Mouse (Mus musculus) limb, embryonic 15.5 days (tissue): ENCODE data around the gene 2010111I01Rik. TPM values are rescaled to one million over a fixed set of nuclear protein-coding genes. Genes with fewer than 3 reads are reported as not detected.

Experiments
- ATAC-seq: fragments of 200-750 bp; cut with Nextera tagmentation; 2 replicates; pipeline ENCODE4 v1.8.0; 2017; ENCODE audit warnings: low read depth, moderate TSS enrichment; ENCODE audit not compliant: insufficient number of reproducible peaks, low FRiP score, low TSS enrichment
- H3K27ac ChIP-seq: fragments of 300-500 bp; sonication (generic); 2 replicates; pipeline ENCODE4 v1.5.1; 2015; ENCODE audit warnings: moderate library complexity, mild to moderate bottlenecking, inconsistent platforms
- H3K27me3 ChIP-seq: fragments of 300-500 bp; sonication (generic); 2 replicates; pipeline ENCODE4 v1.6.1; 2015; ENCODE audit warnings: inconsistent platforms
- H3K36me3 ChIP-seq: fragments of 300-500 bp; sonication (generic); 2 replicates; pipeline ENCODE4 v1.6.1; 2015; ENCODE audit warnings: inconsistent platforms
- H3K4me1 ChIP-seq: fragments of 300-500 bp; sonication (generic); 2 replicates; pipeline ENCODE4 v1.6.1; 2015; ENCODE audit warnings: inconsistent platforms
- H3K4me2 ChIP-seq: fragments of 300-500 bp; sonication (generic); 2 replicates; pipeline ENCODE4 v1.6.1; 2015; ENCODE audit warnings: mild to moderate bottlenecking, inconsistent platforms
- H3K4me3 ChIP-seq: fragments of 300-500 bp; sonication (generic); 2 replicates; pipeline ENCODE4 v1.5.1; 2015; ENCODE audit warnings: mild to moderate bottlenecking, inconsistent platforms
- H3K9ac ChIP-seq: fragments of 300-500 bp; sonication (generic); 2 replicates; pipeline ENCODE4 v1.6.1; 2015; ENCODE audit warnings: inconsistent platforms
- H3K9me3 ChIP-seq: fragments of 300-500 bp; sonication (generic); 2 replicates; pipeline ENCODE4 v1.6.1; 2016; ENCODE audit warnings: inconsistent platforms
- WGBS: fragments of 180-500 bp; shearing (Covaris S2); methylation state at CpG from one replicate; pipeline ENCODE4 v1.1.7; 2015; 5-methylcytosine and 5-hydroxymethylcytosine counted together
- polyA plus RNA-seq: library from polyadenylated mRNA; unstranded; fragments of >200 nt; fragmentation: Nextera tagmentation; extraction: Ambion mirVana; gene quantifications from 2 replicates; pipeline ENCODE4 v1.2.1, GENCODE M21; 2015

Gene 2010111I01Rik
- polyA plus RNA-seq, 1 experiment from 2014 or later, result 240 TPM

DNA sequence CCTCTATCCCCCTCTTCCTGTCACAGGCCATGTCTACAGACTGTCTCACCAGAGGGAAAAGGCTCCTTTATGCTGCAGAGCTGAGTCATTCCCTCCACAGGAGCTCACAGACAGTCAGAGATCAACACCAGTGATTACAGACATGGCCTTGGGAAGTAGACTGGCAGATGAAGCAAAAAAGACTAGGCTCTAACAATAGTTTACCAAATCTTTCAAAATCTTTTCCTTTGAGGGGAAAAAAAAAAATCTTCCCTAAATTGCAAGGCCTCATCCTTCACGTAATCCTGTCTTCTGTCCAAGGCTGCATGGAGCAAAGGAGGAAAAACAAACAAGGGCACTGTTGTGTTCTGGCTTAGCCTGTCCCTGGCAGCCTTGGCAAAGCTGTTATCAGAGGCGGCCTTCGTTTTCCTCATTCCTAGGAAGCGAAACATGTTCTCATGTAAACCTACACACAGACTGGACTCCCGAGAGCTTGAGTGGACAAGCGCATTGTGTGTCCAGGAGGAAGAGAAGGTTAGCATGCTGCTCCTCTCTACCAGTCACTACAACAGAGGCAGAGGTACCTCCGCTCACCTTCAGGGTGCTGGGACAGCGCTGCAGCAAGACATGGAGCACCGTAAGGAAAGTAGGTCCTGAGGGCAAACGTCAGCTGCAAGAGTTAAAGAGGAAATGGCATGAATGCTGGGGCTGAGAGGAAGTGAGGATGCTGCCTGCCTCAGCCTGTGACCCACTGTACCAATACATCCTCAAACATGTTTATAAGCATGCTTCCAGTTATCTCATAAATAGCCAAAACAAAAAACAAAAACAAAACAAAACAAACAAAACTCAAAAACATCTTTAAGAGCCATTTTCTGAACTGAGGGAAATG lies 360.5 kb downstream of the 2010111I01Rik start:
- Histone ChIP-seq H3K4me1 (peaks cover 44% of the 10 kb centered on the region), H3K9ac (no peak overlapping the region), H3K36me3 (no peaks in the 10 kb centered on the region), H3K4me3 (no peak overlapping the region), H3K27ac (peak overlapping the region; percentile 54), H3K9me3 (no peaks in the 10 kb centered on the region), H3K27me3 (no peaks in the 10 kb centered on the region), H3K4me2 (no peak overlapping the region)
- 75% methylated on average over 10 of the region's 10 CpGs for WGBS
- no peak for ATAC-seq

DNA sequence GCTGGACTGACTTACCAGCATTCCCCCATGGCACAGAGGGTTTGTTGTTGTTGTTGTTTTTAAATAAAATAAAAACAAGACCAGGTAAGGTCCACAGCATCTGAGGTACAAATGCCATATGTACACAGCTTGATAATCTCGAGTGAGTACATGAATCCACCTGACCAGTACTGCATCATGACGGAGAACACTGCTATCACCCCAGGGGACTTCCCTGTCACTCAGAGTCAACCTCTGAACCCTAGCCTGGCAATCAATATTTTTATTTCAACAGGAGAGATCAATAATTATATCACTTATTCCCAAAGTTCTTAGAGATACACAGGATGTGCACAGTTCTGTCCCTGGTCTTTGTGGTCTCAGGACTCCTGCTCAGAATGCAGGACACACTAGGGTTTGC lies 361.3 kb downstream of the 2010111I01Rik start:
- Histone ChIP-seq H3K36me3 (no peaks in the 10 kb centered on the region), H3K9me3 (no peaks in the 10 kb centered on the region), H3K27me3 (no peaks in the 10 kb centered on the region), H3K4me3 (no peak overlapping the region), H3K4me2 (no peak overlapping the region), H3K9ac (no peak overlapping the region), H3K27ac (no peak overlapping the region), H3K4me1 (peaks cover 51% of the 10 kb centered on the region)
- no peak for ATAC-seq
- WGBS, result 78% methylated on average over 2 of the region's 2 CpGs

DNA sequence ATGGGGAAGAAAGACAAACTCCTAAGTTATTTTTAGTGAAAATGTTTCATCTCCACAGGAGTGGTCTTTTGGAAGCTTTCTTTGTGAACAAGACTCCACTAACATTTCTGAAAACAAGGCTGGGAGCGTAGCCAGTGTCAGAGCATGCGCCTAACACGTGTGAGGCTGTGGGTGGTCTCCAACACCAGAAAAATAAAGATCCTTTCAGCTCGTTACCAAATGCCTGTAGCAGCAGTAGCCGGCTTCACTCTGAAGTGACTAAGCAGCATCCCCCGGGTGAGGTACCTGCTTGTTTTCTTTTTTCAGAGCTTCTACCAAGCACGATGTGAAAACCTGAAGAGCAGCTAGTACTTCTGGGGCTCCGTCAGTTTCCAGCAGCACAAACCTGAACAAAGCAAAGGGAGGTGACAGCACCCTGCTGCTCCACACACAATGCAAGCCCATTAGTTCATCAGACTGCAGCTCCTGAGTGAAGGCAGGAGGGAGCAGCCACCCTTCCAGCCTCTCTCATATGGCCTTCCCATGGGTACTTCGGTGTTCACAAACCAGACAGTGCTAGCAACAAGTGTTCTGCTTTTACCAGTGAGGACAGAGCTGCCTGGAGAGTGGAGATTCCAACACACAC lies 365.7 kb downstream of the 2010111I01Rik start:
- 18% methylated on average over 9 of the region's 9 CpGs for WGBS
- H3K9ac ChIP-seq, result no peak overlapping the region
- H3K27me3 ChIP-seq, result no peaks in the 10 kb centered on the region
- H3K4me1 ChIP-seq, result peaks cover 26% of the 10 kb centered on the region
- peak overlapping the region; percentile 67 for H3K27ac ChIP-seq
- H3K4me2 ChIP-seq, result no peak overlapping the region
- no peaks in the 10 kb centered on the region for H3K36me3 ChIP-seq
- no peaks in the 10 kb centered on the region for H3K9me3 ChIP-seq
- no peak for ATAC-seq
- no peak overlapping the region for H3K4me3 ChIP-seq

DNA sequence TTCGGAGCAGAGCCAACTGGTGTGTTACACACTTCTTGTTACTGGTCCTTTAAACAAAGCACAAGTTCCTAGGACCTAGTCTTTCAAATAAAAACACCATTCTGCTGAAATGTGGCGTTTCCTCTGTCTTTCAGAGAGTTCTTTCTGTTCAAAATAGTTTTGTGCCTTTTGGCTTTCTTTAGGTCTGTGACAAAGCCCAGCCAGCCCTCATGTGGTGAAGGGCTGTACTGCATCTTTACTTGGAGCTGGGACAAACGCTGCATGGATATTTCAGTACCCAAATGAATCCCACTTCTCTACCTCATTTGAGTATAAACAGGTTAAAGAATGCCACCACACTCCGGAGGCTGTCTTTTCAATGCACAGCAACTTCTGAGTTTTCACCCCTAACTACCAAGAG lies 366.7 kb downstream of the 2010111I01Rik start:
- H3K4me2 ChIP-seq, result no peak overlapping the region
- H3K27me3 ChIP-seq, result no peaks in the 10 kb centered on the region
- peak overlapping the region; percentile 70 for H3K27ac ChIP-seq
- no peaks in the 10 kb centered on the region for H3K9me3 ChIP-seq
- ATAC-seq, result no peak
- no peaks in the 10 kb centered on the region for H3K36me3 ChIP-seq
- peaks cover 27% of the 10 kb centered on the region for H3K4me1 ChIP-seq
- no peak overlapping the region for H3K4me3 ChIP-seq
- WGBS, result 34% methylated on average over 4 of the region's 4 CpGs
- no peak overlapping the region for H3K9ac ChIP-seq

DNA sequence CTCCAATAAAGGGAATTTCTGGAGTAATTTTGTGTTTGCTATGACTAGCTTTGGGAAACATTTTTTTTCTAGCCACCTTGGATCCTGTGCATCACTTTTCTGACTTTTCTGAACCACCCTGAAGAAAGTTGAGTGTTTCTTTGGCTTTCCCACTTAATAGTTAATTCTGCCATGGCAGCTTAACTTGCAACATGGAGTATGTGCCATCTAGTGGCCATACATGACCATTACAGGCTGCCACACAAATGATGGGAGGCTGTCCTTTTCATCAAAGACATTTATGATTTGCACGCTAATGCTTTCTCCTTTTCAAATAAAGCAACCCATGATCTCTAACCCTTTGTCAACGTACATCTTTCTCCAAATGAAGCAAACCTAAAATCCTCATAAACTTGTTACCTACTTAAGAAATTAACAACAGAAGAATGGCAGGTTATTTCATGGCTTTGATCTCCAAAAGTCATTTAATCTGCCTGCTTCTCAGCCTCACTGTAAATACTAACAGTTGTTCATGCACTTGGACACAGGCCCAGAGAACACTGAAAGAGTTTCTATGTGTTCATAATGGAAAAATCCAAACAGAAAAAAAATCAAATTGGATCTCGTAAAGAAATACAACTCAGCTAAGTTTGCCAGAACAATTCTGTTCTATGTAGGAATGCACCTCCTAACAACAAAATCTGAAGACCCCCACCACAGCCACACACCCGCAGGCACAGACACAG lies 368.0 kb downstream of the 2010111I01Rik start:
- H3K4me2 ChIP-seq, result no peak overlapping the region
- ATAC-seq, result no peak
- no peak overlapping the region for H3K9ac ChIP-seq
- H3K4me3 ChIP-seq, result no peak overlapping the region
- H3K36me3 ChIP-seq, result no peaks in the 10 kb centered on the region
- H3K27ac ChIP-seq, result peak overlapping the region; percentile 44
- H3K27me3 ChIP-seq, result no peaks in the 10 kb centered on the region
- 18% methylated on average over 4 of the region's 4 CpGs for WGBS
- peaks cover 28% of the 10 kb centered on the region for H3K4me1 ChIP-seq
- H3K9me3 ChIP-seq, result no peaks in the 10 kb centered on the region

DNA sequence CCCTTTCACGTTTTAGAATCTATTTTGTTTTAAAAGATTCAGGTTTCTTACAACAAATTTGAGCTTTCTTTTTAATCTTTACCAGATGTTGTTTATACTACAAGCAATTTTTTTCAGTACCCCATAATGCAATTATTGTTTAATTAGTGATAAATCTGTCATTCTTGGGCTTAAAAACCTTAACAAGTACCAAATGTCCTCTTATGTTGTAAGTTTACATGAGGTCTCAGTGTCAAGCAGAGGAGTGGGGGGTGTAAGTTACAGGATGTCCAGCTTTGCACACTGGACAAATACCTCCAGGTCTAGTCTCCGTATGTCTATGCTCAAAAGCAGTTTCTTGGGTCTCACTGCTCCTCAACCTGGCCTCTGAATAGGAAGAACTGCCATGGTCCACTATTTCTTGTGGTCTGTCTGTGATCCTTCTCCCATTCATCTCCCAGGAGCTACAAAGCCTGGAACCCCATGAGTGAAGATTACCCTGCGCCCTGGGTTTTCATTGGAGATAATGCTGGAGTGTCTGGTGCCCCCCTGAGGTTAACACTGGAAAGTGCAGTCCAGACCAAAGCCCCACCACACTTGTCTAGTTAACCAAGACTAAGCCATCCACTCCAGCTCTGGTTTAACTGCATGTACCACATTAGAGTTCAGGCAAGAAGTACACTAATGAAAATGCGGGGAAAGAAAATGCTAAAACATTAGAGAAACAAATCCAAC lies 370.9 kb downstream of the 2010111I01Rik start:
- WGBS, result 62% methylated on average over 4 of the region's 4 CpGs
- Histone ChIP-seq H3K4me3 (no peak overlapping the region), H3K9me3 (no peaks in the 10 kb centered on the region), H3K4me1 (peaks cover 12% of the 10 kb centered on the region), H3K4me2 (no peak overlapping the region), H3K27me3 (no peaks in the 10 kb centered on the region), H3K27ac (no peak overlapping the region), H3K36me3 (no peaks in the 10 kb centered on the region), H3K9ac (no peak overlapping the region)
- ATAC-seq, result no peak

DNA sequence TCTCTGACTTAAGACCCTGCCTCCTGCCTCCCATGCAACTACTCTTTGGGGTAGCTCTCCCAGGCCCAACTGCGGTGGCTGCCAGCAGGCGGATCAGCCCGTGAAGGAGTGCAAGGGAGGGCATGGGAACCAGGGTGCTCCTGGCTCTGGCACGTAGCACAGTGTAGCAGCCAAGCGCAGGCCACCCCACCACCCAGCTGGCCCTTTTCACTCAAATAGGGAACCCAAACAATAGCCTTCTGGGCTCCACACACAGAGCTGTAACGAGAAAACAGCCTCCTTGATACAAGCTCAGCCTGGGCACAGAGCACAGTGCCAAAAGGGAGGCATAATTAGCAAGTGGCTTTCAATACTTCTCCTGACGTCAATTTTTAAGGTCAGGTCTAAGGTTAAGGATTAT lies 371.6 kb downstream of the 2010111I01Rik start:
- H3K36me3 ChIP-seq, result no peaks in the 10 kb centered on the region
- WGBS, result 50% methylated on average over 7 of the region's 7 CpGs
- 0 out of 2 replicates have a peak overlapping the region, but pooled peaks have one; percentile 38 for H3K27ac ChIP-seq
- no peak overlapping the region for H3K4me2 ChIP-seq
- no peak overlapping the region for H3K4me3 ChIP-seq
- H3K9ac ChIP-seq, result no peak overlapping the region
- ATAC-seq, result no peak
- H3K9me3 ChIP-seq, result no peaks in the 10 kb centered on the region
- no peaks in the 10 kb centered on the region for H3K27me3 ChIP-seq
- H3K4me1 ChIP-seq, result peaks cover 7% of the 10 kb centered on the region

DNA sequence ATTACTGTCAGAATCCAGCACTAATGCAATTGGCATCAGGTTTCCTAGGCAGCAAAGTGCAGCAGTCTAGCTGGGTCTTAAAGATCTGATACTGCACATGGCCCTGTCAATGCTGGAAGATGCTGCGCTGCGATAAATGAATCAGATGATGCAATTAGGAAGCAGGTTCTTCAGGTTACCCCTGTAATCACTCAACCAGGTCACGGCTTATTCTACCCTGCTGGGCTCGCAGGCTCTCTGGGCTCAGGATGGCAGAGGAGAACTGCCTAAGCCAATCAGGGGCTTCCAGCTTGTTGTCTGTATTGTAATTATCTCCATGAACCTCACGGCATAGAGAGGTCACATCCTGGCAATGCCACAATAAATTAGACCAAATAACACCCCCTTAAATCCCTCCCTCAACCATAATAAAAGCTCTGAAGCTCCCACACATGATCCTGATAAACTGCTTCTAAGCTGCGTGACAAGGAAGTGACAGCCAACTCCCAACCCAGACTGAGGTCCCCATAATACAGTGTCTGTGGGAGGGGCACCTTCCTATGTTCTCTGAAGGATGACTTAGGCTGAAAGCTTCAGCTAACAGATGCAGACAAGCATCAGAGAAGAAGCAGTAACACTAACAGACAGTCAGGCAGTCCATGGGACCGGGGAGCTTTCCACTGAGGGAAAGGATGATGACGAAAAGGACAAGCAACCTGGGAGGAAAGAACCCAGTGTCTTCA lies 372.7 kb downstream of the 2010111I01Rik start:
- 36% methylated on average over 8 of the region's 8 CpGs for WGBS
- Histone ChIP-seq H3K27me3 (no peaks in the 10 kb centered on the region), H3K4me2 (no peak overlapping the region), H3K36me3 (no peaks in the 10 kb centered on the region), H3K4me3 (no peak overlapping the region), H3K9ac (no peak overlapping the region), H3K4me1 (peaks cover 4% of the 10 kb centered on the region; the same call in 1 of the 2 replicates), H3K27ac (peak overlapping the region; percentile 34; the same call in 1 of the 2 replicates), H3K9me3 (no peaks in the 10 kb centered on the region)
- no peak for ATAC-seq

DNA sequence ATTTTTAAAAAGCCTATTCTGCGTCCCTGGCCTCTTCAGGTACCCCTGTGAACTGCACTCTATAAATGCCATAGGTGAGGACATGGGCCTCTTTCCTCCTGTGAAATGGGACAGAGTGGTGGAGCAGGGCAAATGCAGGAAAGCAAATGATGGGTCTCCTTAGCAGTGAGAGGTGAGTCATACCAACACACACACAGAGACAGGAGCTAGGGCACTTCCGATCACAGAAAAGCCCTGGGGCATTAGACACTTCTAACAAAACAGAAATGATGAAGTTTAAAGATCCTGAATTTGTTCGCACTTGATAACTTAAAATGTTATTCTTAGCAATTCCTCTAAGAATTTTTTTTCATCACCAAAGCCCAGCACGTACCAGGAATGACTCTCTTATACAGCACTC lies 375.3 kb downstream of the 2010111I01Rik start:
- no peak overlapping the region for H3K4me3 ChIP-seq
- no peak overlapping the region for H3K27ac ChIP-seq
- peaks cover 4% of the 10 kb centered on the region; the same call in 1 of the 2 replicates for H3K4me1 ChIP-seq
- 75% methylated on average over 4 of the region's 4 CpGs for WGBS
- H3K4me2 ChIP-seq, result no peak overlapping the region
- no peaks in the 10 kb centered on the region for H3K36me3 ChIP-seq
- no peaks in the 10 kb centered on the region for H3K27me3 ChIP-seq
- ATAC-seq, result no peak
- no peaks in the 10 kb centered on the region for H3K9me3 ChIP-seq
- H3K9ac ChIP-seq, result no peak overlapping the region

DNA sequence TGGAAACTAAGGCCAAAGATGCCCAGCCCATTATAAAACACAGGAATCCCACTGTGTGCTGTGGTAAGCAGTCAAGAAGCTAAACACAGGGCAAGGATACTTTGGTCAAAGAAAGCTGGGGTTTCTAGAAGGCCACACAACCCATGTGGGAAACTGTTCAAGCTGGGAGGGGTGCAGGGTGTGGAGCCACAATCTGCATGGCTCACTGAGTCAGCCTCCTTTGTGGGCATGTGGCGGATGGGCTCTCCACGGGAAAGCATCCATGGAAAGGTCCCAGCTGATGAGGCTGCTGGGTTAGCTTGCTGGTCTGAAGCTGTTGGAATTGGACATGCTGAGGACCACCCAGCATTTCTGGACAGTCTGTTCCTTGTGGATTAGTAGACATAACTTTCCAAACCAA lies 378.1 kb downstream of the 2010111I01Rik start:
- peak; percentile 61 for ATAC-seq
- 78% methylated on average over 2 of the region's 2 CpGs for WGBS
- H3K4me2 ChIP-seq, result no peak overlapping the region
- no peaks in the 10 kb centered on the region for H3K27me3 ChIP-seq
- no peaks in the 10 kb centered on the region for H3K4me1 ChIP-seq
- H3K9me3 ChIP-seq, result no peaks in the 10 kb centered on the region
- H3K9ac ChIP-seq, result no peak overlapping the region
- no peaks in the 10 kb centered on the region for H3K36me3 ChIP-seq
- H3K27ac ChIP-seq, result no peak overlapping the region
- no peak overlapping the region for H3K4me3 ChIP-seq

DNA sequence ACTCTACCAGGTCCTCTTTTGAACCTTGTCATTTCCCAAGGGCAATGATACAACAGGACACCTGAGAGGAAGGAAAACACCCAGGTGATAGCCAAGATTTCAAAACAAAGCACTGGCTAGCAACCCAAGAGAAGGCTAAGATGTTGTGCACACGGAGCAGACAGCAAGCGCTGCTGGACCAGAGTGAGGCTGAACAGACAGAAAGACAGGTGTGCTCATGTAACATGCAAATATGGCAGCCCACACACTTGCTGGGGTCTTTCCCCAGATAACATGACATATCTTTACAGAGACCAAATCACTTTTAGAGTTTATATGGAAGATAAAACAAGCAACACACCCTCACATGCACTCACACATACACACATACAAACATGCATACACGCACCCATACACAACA lies 379.8 kb downstream of the 2010111I01Rik start:
- Histone ChIP-seq H3K9me3 (no peaks in the 10 kb centered on the region), H3K36me3 (no peaks in the 10 kb centered on the region), H3K27me3 (no peaks in the 10 kb centered on the region), H3K4me1 (no peaks in the 10 kb centered on the region), H3K4me2 (no peak overlapping the region), H3K4me3 (no peak overlapping the region), H3K9ac (no peak overlapping the region), H3K27ac (no peak overlapping the region)
- WGBS, result 94% methylated on average over 3 of the region's 3 CpGs
- no peak for ATAC-seq
